Mouse (Mus musculus) embryonic facial prominence, embryonic 11.5 days (tissue): ENCODE measurements around the gene Mageb16. TPM values are rescaled to one million over a fixed set of nuclear protein-coding genes. Genes with fewer than 3 reads are reported as not detected.

ENCODE experiments used
- ATAC-seq: fragments of 200-750 bp; cut with Nextera tagmentation; replicated peaks from 2 replicates; pipeline ENCODE4 v1.8.0; 2017; ENCODE audit warnings: low read depth; ENCODE audit not compliant: insufficient number of reproducible peaks, low FRiP score, low TSS enrichment
- DNase-seq: peaks from one replicate; pipeline ENCODE4 v3.0.0-alpha.2; 2015; ENCODE audit warnings: low spot score
- H3K27ac ChIP-seq: fragments of 300-500 bp; sonication (generic); replicated peaks from 2 replicates; pipeline ENCODE4 v1.5.1; 2014; ENCODE audit warnings: mild to moderate bottlenecking, low read depth, low read length, control low read depth
- H3K27me3 ChIP-seq: fragments of 300-500 bp; sonication (generic); 2 replicates; pipeline ENCODE4 v1.6.1; 2014; ENCODE audit warnings: mild to moderate bottlenecking, low read length, moderate library complexity, mixed read lengths; ENCODE audit not compliant: control insufficient read depth, insufficient read depth
- H3K36me3 ChIP-seq: fragments of 300-500 bp; sonication (generic); replicated peaks from 2 replicates; pipeline ENCODE4 v1.6.1; 2014; ENCODE audit warnings: low read depth, mild to moderate bottlenecking, low read length, moderate library complexity, mixed read lengths; ENCODE audit not compliant: control insufficient read depth, insufficient read depth
- H3K4me1 ChIP-seq: fragments of 300-500 bp; sonication (generic); 2 replicates; pipeline ENCODE4 v1.6.1; 2014; ENCODE audit warnings: low read length, mixed read lengths; ENCODE audit not compliant: control insufficient read depth, insufficient read depth
- H3K4me2 ChIP-seq: fragments of 300-500 bp; sonication (generic); 2 replicates; pipeline ENCODE4 v1.6.1; 2014; ENCODE audit warnings: low read depth, mild to moderate bottlenecking, control low read depth, low read length, moderate library complexity
- H3K4me3 ChIP-seq: fragments of 300-500 bp; sonication (generic); 2 replicates; pipeline ENCODE4 v1.5.1; 2014; ENCODE audit warnings: low read depth, low read length, control low read depth
- H3K9ac ChIP-seq: fragments of 300-500 bp; sonication (generic); replicated peaks from 2 replicates; pipeline ENCODE4 v1.6.1; 2014; ENCODE audit warnings: mild to moderate bottlenecking, control low read depth, low read length
- H3K9me3 ChIP-seq: fragments of 300-500 bp; sonication (generic); replicated peaks from 2 replicates; pipeline ENCODE4 v1.6.1; 2016; ENCODE audit warnings: mild to moderate bottlenecking, low read length, inconsistent platforms, mixed read lengths; ENCODE audit not compliant: control insufficient read depth
- whole genome bisulfite sequencing: fragments of 180-500 bp; shearing (Covaris S2); extraction: QIAGEN DNeasy Blood & Tissue Kit; methylation state at CpG from one replicate; pipeline ENCODE4 v1.1.7; 2014; 5-methylcytosine and 5-hydroxymethylcytosine counted together
- polyA plus RNA-seq: library from polyadenylated mRNA; unstranded; fragments of >200 nt; fragmentation: Nextera tagmentation; extraction: Ambion mirVana; gene quantifications from 2 replicates; pipeline ENCODE4 v1.2.1, GENCODE M21; 2014

Mageb16 gene
- 0.15 and 0.24 TPM in 2 replicates for polyA plus RNA-seq

GRCm38 (mm10) chrX:79671411-79671810, at the start of gene Mageb16:
Mageb16 (minus strand) TSS chrX:79671435.
- H3K9ac ChIP-seq: no peak within 1 kb of the TSS
- H3K27me3 ChIP-seq: no peaks in the 10 kb centered on the region
- H3K4me2 ChIP-seq: no peak within 1 kb of the TSS
- no peaks in the 10 kb centered on the region for H3K4me1 ChIP-seq
- no peak for ATAC-seq
- no peak for DNase-seq
- H3K4me3 ChIP-seq: no peak within 1 kb of the TSS
- no peak within 1 kb of the TSS for H3K27ac ChIP-seq
- 62% methylated on average over 8 of the region's 8 CpGs for WGBS
- no peaks in the 10 kb centered on the region for H3K9me3 ChIP-seq
- no peaks in the 10 kb centered on the region for H3K36me3 ChIP-seq

GRCm38 (mm10) chrX:79651091-79651490, 20.1 kb downstream of the Mageb16 start:
- H3K4me1 ChIP-seq: no peaks in the 10 kb centered on the region
- peak; percentile 11 for DNase-seq
- H3K9me3 ChIP-seq: no peaks in the 10 kb centered on the region
- ATAC-seq: no peak
- WGBS: 50% methylated on average over 2 of the region's 2 CpGs
- H3K27ac ChIP-seq: no peak overlapping the region
- no peak overlapping the region for H3K4me2 ChIP-seq
- H3K36me3 ChIP-seq: no peaks in the 10 kb centered on the region
- H3K27me3 ChIP-seq: no peaks in the 10 kb centered on the region
- H3K4me3 ChIP-seq: no peak overlapping the region
- H3K9ac ChIP-seq: no peak overlapping the region

GRCm38 (mm10) chrX:79635396-79635795, 35.8 kb downstream of the Mageb16 start:
- ATAC-seq (no peak), DNase-seq (no peak)
- Histone ChIP-seq H3K4me1 (no peaks in the 10 kb centered on the region), H3K36me3 (no peaks in the 10 kb centered on the region), H3K27me3 (no peaks in the 10 kb centered on the region), H3K9me3 (no peaks in the 10 kb centered on the region), H3K27ac (no peak overlapping the region), H3K9ac (no peak overlapping the region), H3K4me2 (no peak overlapping the region), H3K4me3 (no peak overlapping the region)
- 92% methylated on average over 15 of the region's 15 CpGs for WGBS

- DNase-seq (no peak), ATAC-seq (no peak)
- Histone ChIP-seq H3K9me3 (no peaks in the 10 kb centered on the region), H3K4me3 (no peak overlapping the region), H3K36me3 (no peaks in the 10 kb centered on the region), H3K27me3 (no peaks in the 10 kb centered on the region), H3K27ac (no peak overlapping the region), H3K9ac (no peak overlapping the region), H3K4me2 (no peak overlapping the region), H3K4me1 (no peaks in the 10 kb centered on the region)
- WGBS: 89% methylated on average over 2 of the region's 2 CpGs
Measured at GRCm38 (mm10) chrX:79606462-79606861, 64.8 kb downstream of the Mageb16 start.

Other genes with a start within 250 kb of the Mageb16 start
- 0.25 and 0.26 TPM in 2 replicates for gene Gm7173, start 154.2 kb downstream of the Mageb16 start, polyA plus RNA-seq